Mouse (Mus musculus): Measurements from ENCODE around the gene Krtap4-13.

- TF ChIP-seq CTCF (IDR thresholded peaks at IDR 0.05; ENCODE audit: control insufficient read depth, insufficient read depth, insufficient read length): no peak
- TF ChIP-seq MYOG (IDR thresholded peaks at IDR 0.05; ENCODE audit: control insufficient read depth, extremely low read depth, insufficient read length): no peak
- no peak for TF ChIP-seq MAX (IDR thresholded peaks at IDR 0.05)
- TF ChIP-seq CEBPB (IDR thresholded peaks at IDR 0.05; ENCODE audit: low read depth): no peak
- no peak for TF ChIP-seq MYOD1 (IDR thresholded peaks at IDR 0.05; ENCODE audit: control insufficient read depth, insufficient read length, low read depth)
- TF ChIP-seq USF1 (IDR thresholded peaks at IDR 0.05; ENCODE audit: low read depth): no peak
- no peak for TF ChIP-seq FOSL1 (IDR thresholded peaks at IDR 0.05; ENCODE audit: insufficient read depth, low read length, poor library complexity, severe bottlenecking)
Measured at GRCm38 (mm10) chr11:99851508-99851907, 41.8 kb upstream of the Krtap4-13 start, which contains the start of gene Krtap4-16.
